Mouse (Mus musculus) neural tube, embryonic 11.5 days (tissue): ENCODE data around the gene Fam107a. TPM values are rescaled to one million over a fixed set of nuclear protein-coding genes. Genes with fewer than 3 reads are reported as not detected.
A peak's percentile ranks its signal among the peaks of the same experiment; 100 is the strongest.

Source experiments
- ATAC-seq: fragments of 200-750 bp; cut with Nextera tagmentation; 2 replicates; pipeline ENCODE4 v1.8.0; 2017; ENCODE audit warnings: moderate number of reproducible peaks, mild to moderate bottlenecking, moderate TSS enrichment, moderate library complexity; ENCODE audit not compliant: insufficient read depth, low FRiP score, low TSS enrichment
- DNase-seq: peaks from one replicate; pipeline ENCODE4 v3.0.0-alpha.2; 2015; ENCODE audit warnings: low spot score
- H3K27ac ChIP-seq: fragments of 300-500 bp; sonication (generic); 2 replicates; pipeline ENCODE4 v1.5.1; 2014; ENCODE audit warnings: low read depth, mild to moderate bottlenecking, low read length
- H3K27me3 ChIP-seq: fragments of 300-500 bp; sonication (generic); 2 replicates; pipeline ENCODE4 v1.6.1; 2014; ENCODE audit warnings: mild to moderate bottlenecking, low read length, mixed read lengths; ENCODE audit not compliant: control insufficient read depth, insufficient read depth
- H3K36me3 ChIP-seq: fragments of 300-500 bp; sonication (generic); 2 replicates; pipeline ENCODE4 v1.6.1; 2014; ENCODE audit warnings: mild to moderate bottlenecking, low read length, moderate library complexity, mixed read lengths; ENCODE audit not compliant: control insufficient read depth, insufficient read depth
- H3K4me1 ChIP-seq: fragments of 300-500 bp; sonication (generic); 2 replicates; pipeline ENCODE4 v1.6.1; 2014; ENCODE audit warnings: low read length, mixed read lengths; ENCODE audit not compliant: control insufficient read depth, insufficient read depth
- H3K4me2 ChIP-seq: fragments of 300-500 bp; sonication (generic); 2 replicates; pipeline ENCODE4 v1.6.1; 2014; ENCODE audit warnings: low read depth, mild to moderate bottlenecking, moderate library complexity
- H3K4me3 ChIP-seq: fragments of 300-500 bp; sonication (generic); 2 replicates; pipeline ENCODE4 v1.5.1; 2014; ENCODE audit warnings: low read depth, low read length
- H3K9ac ChIP-seq: fragments of 300-500 bp; sonication (generic); 2 replicates; pipeline ENCODE4 v1.6.1; 2014; ENCODE audit warnings: mild to moderate bottlenecking, low read length
- H3K9me3 ChIP-seq: fragments of 300-500 bp; sonication (generic); 2 replicates; pipeline ENCODE4 v1.6.1; 2016; ENCODE audit warnings: low read length; ENCODE audit not compliant: control insufficient read depth
- WGBS: fragments of 180-500 bp; shearing (Covaris S2); extraction: QIAGEN DNeasy Blood & Tissue Kit; methylation state at CpG from one replicate; pipeline ENCODE4 v1.1.7; 2014; 5-methylcytosine and 5-hydroxymethylcytosine counted together
- polyA plus RNA-seq: library from polyadenylated mRNA; unstranded; fragments of >200 nt; fragmentation: Nextera tagmentation; extraction: Ambion mirVana; gene quantifications from 2 replicates; pipeline ENCODE4 v1.2.1, GENCODE M21; 2014

The Fam107a gene
- polyA plus RNA-seq, 1 experiment from 2014 or later: 0.94 TPM

DNA sequence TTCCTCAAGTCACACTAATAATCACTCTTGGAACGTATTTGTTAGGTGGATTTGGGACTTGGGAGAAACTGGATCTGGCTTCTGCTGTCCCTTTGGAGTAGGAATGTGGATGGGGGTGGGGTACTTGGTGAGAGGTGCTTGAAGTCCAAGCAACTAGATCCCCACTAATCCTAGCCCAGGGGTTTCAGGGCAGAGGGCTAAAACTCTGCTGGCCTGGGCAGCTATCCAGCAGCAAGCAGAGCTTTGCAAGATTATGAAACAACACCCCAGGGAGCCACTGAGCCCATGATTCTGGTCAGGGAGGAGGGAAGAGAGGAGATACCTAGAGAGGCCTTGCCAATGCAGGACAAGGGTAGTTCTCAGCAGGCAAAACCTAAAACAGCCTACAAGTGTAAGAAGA, 9.5 kb upstream of the Fam107a start:
- Histone ChIP-seq H3K4me1 (no peaks in the 10 kb centered on the region; the same call in 1 of the 2 replicates), H3K4me3 (no peak overlapping the region), H3K9me3 (no peaks in the 10 kb centered on the region), H3K4me2 (no peak overlapping the region), H3K36me3 (no peaks in the 10 kb centered on the region), H3K27me3 (no peaks in the 10 kb centered on the region), H3K27ac (no peak overlapping the region), H3K9ac (no peak overlapping the region)
- DNase-seq (no peak), ATAC-seq (no peak)
- WGBS: 65% methylated on average over 1 of the region's 1 CpGs

DNA sequence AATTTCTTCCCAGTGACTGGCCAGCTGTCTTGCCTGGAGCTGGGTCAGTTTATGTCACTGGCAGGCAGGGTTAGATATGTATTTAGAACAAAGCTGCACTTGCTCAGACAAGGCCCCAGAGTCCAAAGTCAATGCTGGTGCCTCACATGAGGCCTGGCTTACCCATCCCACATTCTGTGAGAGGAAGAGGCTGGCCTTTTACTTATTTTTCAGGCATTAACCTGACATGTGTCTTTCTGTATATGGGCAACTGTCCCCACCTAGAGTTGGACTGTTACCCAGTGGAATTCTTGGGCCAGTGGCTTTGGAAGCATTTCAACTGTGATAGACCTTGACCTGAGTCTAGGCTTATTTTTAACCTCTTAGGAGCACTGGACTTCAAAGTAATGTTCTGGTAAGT, 9.1 kb upstream of the Fam107a start:
- H3K27me3 ChIP-seq: no peaks in the 10 kb centered on the region

DNA sequence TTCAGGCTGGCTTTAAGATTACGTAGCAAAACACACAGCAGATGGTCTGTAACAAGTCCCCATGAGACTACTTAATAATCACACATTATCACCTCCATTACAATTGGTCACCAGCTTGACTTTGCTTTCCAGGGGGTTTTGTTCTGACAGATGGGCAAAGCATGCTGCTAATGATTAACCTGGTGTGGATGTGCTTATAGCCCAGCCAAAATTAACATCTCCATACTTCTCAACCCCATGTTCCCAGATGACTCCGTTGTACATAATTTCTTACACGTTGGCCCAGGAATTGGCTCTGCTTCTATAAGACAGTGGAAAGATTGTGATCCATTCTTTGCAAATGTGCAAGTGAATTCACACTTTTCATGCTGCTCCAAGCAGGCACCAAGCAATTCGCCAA, 7.9 kb upstream of the Fam107a start:
- 69% methylated on average over 4 of the region's 4 CpGs for WGBS

More for the DNA sequence above, 9.1 kb upstream of the Fam107a start:
- no peak overlapping the region for H3K9ac ChIP-seq
- no peak overlapping the region for H3K4me2 ChIP-seq
- H3K4me1 ChIP-seq: no peaks in the 10 kb centered on the region; the same call in 1 of the 2 replicates
- no peak for DNase-seq
- ATAC-seq: no peak
- H3K36me3 ChIP-seq: no peaks in the 10 kb centered on the region
- H3K9me3 ChIP-seq: no peaks in the 10 kb centered on the region
- H3K4me3 ChIP-seq: no peak overlapping the region
- H3K27ac ChIP-seq: no peak overlapping the region

DNA sequence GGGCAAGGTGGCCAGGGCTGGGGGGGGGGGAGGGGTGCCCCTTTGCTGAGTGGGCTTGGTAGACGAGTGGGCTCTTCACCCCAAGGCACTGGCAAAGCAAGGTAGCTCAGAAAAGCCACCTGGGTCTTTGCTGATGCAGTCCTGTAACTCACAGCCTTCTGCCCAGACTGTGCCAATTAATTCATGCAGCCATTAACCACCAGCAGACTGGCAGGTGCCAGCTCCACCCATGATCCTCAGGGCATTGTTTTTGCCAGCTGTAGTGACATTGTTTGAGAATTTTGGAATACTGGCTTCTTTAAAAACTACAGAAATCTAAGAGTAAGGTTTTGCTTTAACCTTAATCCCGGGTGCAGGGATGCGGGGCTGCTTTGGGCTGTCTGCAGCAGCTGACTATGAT, 2.7 kb upstream of the Fam107a start:
- no peaks in the 10 kb centered on the region for H3K9me3 ChIP-seq
- 83% methylated on average over 3 of the region's 3 CpGs for WGBS
- DNase-seq (no peak), ATAC-seq (no peak)
- no peak overlapping the region for H3K4me2 ChIP-seq
- no peaks in the 10 kb centered on the region; the same call in 1 of the 2 replicates for H3K4me1 ChIP-seq
- H3K36me3 ChIP-seq: no peaks in the 10 kb centered on the region
- no peak overlapping the region for H3K27ac ChIP-seq
- H3K9ac ChIP-seq: no peak overlapping the region
- H3K4me3 ChIP-seq: no peak overlapping the region
- H3K27me3 ChIP-seq: peaks cover 24% of the 10 kb centered on the region

More for the DNA sequence above, 7.9 kb upstream of the Fam107a start:
- Histone ChIP-seq H3K4me2 (no peak overlapping the region), H3K4me3 (no peak overlapping the region), H3K36me3 (no peaks in the 10 kb centered on the region), H3K9ac (no peak overlapping the region), H3K4me1 (no peaks in the 10 kb centered on the region; the same call in 1 of the 2 replicates), H3K27me3 (no peaks in the 10 kb centered on the region), H3K27ac (no peak overlapping the region), H3K9me3 (no peaks in the 10 kb centered on the region)
- ATAC-seq (no peak), DNase-seq (no peak)

DNA sequence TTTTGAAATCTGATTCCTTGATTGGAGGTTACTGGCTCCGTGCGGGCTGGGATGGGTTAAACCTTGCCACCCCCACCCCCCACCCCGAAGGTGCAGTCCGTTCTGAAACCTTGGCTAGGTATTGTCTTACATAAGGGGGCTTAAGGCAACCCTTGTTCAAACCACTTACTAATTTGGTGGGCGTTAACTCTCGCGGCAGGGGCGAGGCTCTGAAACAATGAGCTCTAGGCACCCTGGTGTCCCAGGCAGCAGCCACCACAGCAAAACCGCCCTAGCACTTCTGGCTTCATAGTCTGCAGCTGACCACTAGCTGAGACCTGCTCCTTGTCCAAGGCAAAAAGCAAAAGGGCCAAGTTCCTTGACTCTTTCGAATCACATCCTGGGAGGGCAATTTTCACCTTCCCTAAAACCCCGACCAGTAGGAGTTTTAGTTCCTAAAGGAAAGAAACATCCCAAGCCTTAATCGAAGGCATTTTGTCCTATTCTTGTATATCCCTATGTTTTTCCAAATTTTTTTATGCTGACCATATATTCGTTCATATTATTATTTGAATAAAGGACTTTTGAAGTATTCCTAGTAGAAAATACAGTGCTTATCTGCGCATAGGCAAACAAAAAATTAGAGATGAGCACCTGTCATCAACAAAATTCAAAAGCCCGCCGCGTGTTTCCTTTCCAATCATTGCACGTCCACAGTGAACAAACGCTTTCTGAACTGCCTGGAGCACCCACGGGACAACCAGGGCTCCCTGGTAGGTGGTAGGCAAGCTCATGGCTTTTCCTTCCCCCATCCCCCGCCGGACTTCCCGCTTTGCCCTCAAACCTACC, 1.2 kb downstream of the Fam107a start:
- ATAC-seq: no peak; the same call in 1 of the 2 replicates
- 0 out of 2 replicates have a peak overlapping the region, but pooled peaks have one; percentile 18 for H3K9ac ChIP-seq
- peak overlapping the region; percentile 20 for H3K4me3 ChIP-seq
- peaks cover 29% of the 10 kb centered on the region for H3K27me3 ChIP-seq
- no peaks in the 10 kb centered on the region for H3K36me3 ChIP-seq
- H3K27ac ChIP-seq: no peak overlapping the region
- no peaks in the 10 kb centered on the region; the same call in 1 of the 2 replicates for H3K4me1 ChIP-seq
- DNase-seq: no peak
- 4% methylated on average over 23 of the region's 23 CpGs for WGBS
- peak overlapping the region; percentile 35 for H3K4me2 ChIP-seq
- no peaks in the 10 kb centered on the region for H3K9me3 ChIP-seq

DNA sequence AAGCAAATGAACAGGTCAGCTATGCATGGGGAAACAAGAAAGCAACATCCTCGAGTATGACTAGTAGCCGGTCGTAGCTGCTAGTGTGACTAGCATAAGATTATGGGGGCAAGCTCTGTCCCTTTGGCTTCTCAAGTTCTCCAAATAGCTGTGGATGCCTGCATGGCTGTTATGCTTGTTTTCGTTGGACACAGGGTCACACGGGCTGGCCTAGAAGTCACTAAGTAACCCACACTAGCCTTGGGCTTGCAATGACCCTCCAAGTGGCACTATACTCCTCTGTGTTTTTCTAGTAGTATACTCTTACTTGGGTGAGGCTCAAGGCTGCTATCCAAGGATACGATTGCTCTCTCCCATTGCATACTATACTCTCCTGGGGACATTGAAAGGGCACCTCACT, 2.7 kb downstream of the Fam107a start:
- Histone ChIP-seq H3K27ac (no peak overlapping the region), H3K4me2 (no peak overlapping the region), H3K36me3 (no peaks in the 10 kb centered on the region), H3K9me3 (no peaks in the 10 kb centered on the region), H3K9ac (no peak overlapping the region), H3K4me1 (no peaks in the 10 kb centered on the region; the same call in 1 of the 2 replicates), H3K4me3 (no peak overlapping the region), H3K27me3 (peaks cover 29% of the 10 kb centered on the region)
- no peak for DNase-seq
- no peak for ATAC-seq
- 76% methylated on average over 6 of the region's 6 CpGs for WGBS

DNA sequence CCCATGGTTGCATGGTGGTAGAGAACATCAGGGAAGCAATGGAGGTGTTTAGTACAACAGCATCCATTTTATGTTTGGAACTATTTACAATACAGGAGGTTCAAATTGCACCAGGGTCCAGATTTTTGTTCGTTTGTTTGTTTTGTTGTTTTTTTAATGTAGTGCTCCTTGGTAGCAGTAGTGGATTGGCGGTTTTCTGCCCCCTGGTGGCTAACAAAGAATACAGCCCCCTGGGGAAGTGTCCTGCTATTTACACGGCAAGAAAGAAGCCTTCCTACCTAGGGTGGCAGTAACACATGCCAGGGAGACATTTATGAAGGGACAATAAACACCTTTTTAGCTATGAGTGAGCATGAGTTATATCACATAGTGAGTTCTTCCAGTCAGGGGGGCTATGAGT, 3.3 kb downstream of the Fam107a start:
- no peak overlapping the region for H3K4me3 ChIP-seq
- DNase-seq: no peak
- ATAC-seq: no peak
- H3K27me3 ChIP-seq: peaks cover 29% of the 10 kb centered on the region
- 15% methylated on average over 3 of the region's 3 CpGs for WGBS
- no peaks in the 10 kb centered on the region for H3K36me3 ChIP-seq
- no peaks in the 10 kb centered on the region for H3K9me3 ChIP-seq
- no peak overlapping the region for H3K4me2 ChIP-seq
- H3K9ac ChIP-seq: no peak overlapping the region
- H3K4me1 ChIP-seq: no peaks in the 10 kb centered on the region; the same call in 1 of the 2 replicates
- H3K27ac ChIP-seq: no peak overlapping the region

DNA sequence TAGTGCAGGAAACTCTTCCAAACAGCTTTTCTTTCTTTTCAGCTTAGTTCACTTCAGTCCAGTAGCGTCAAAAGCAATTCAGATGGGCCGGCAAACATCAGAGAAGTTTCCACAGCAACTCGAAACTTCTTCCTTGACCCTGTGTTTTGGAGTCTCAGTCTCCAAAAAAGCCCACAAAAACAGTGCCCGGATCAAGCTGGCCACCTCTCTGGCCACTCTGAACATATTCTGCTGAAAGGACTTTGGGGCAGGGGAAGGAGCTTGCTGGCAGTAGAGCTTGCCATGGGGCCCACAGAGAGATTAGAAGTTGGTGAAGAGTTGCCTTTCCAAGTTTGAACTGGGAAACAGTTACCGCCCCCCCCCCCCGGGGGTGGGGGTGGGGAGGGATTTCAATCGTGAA, 3.9 kb downstream of the Fam107a start:
- 41% methylated on average over 7 of the region's 7 CpGs for WGBS
- no peak overlapping the region for H3K9ac ChIP-seq
- no peaks in the 10 kb centered on the region for H3K36me3 ChIP-seq
- no peak for ATAC-seq
- H3K4me1 ChIP-seq: no peaks in the 10 kb centered on the region; the same call in 1 of the 2 replicates
- no peak overlapping the region for H3K27ac ChIP-seq
- H3K9me3 ChIP-seq: no peaks in the 10 kb centered on the region
- no peak overlapping the region for H3K4me3 ChIP-seq
- peaks cover 29% of the 10 kb centered on the region for H3K27me3 ChIP-seq
- no peak for DNase-seq
- no peak overlapping the region for H3K4me2 ChIP-seq

DNA sequence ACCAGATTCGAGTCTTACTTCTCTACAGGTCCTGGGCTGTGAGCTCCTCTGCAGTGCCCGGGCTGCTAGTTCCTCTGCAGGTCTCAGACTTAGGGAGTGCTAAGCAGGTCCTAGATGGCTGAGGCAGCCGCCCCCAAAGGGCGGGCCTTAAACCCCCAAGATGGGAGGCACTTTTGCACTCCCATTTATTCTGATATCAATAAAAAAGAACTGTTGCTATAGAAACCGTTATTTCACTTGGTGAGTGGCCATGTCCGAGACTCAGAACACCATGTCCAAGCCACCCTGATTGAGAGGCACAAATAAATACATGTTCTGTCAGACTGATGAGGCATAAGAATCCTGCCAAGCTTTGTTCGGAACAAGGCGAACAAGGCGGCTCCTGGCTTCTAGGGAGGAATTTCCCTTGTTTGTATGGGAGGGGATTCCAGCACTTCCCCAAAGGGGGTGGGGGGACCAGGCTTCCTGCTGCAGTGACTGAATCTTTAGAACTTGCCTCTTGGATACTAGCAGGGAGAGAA, 8.1 kb downstream of the Fam107a start:
- Histone ChIP-seq H3K27me3 (0 out of 2 replicates have a peak, but pooled peaks cover 2% of the 10 kb centered on the region), H3K27ac (no peak overlapping the region), H3K36me3 (no peaks in the 10 kb centered on the region), H3K4me3 (no peak overlapping the region), H3K9ac (0 out of 2 replicates have a peak overlapping the region, but pooled peaks have one; percentile 4), H3K4me2 (no peak overlapping the region), H3K4me1 (no peaks in the 10 kb centered on the region), H3K9me3 (no peaks in the 10 kb centered on the region)
- 15% methylated on average over 9 of the region's 9 CpGs for WGBS
- no peak for ATAC-seq
- no peak for DNase-seq
